Mouse (Mus musculus) bone marrow macrophage, adult 2 months (primary cell): ENCODE data around the gene Egfr.

Source experiments
- CTCF ChIP-seq: IDR thresholded peaks from 2 replicates; pipeline ENCODE4 v1.5.1; 2012; ENCODE audit warnings: low read depth, mild to moderate bottlenecking, low read length, moderate library complexity
- POLR2A ChIP-seq: IDR thresholded peaks from 2 replicates; pipeline ENCODE4 v1.6.1; 2012; ENCODE audit warnings: mild to moderate bottlenecking, low read depth, low read length, borderline replicate concordance

DNA sequence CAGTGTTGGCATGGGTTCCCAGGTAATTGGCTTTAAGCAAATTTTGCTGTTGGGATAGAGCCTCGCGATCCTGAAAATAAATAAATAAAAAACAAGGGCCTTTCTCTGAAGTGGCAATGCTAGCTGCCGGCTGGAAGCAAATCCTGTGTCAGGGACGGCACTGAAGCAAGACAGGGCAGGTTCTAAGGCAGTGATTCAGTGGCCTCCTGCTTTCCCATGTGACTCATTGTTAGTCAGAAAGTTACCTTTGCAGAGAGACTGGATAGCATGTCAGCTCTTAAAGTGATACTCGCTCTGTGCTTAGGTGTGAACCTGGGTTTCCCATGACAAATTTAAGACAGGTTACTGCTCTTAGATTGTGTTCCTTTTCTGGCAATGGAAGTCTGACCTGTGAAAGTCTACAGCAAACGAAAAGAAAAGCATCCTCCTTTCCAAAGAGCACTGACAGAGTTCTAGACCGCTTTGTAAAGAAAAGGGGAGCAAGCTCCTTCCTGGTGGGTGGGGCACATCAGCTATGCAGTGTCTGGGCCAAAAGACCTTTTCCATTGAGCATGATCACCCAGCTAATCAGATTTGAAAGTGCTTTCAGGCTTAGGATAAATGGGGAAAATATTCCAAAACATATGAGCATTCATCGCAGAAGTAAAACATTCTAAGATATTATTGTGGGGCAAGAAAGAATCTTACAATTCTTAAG, 78.7 kb downstream of the Egfr start:
- no peak for TF ChIP-seq POLR2A
- TF ChIP-seq CTCF: no peak
